Mouse (Mus musculus): Measurements from ENCODE around the gene Tshz2. TPM values are rescaled to one million over a fixed set of nuclear protein-coding genes. Genes with fewer than 3 reads are reported as not detected.
A peak's percentile ranks its signal among the peaks of the same experiment; 100 is the strongest.

Tshz2 gene
- polyA plus RNA-seq, 1 experiment = 16.1 TPM

- no peak for TF ChIP-seq CTCF (IDR thresholded peaks at IDR 0.05; ENCODE audit: borderline replicate concordance, insufficient read depth, low read depth, low read length)
- no peak for TF ChIP-seq POLR2A (IDR thresholded peaks at IDR 0.05; ENCODE audit: borderline replicate concordance, insufficient read depth, low read length)
- no peak for DNase-seq
- no peaks in the 10 kb centered on the region for H3K4me1 ChIP-seq (ENCODE audit: control insufficient read depth, insufficient read depth, low read length)
- H3K27me3 ChIP-seq (ENCODE audit: control insufficient read depth, insufficient read depth, low read length) = no peaks in the 10 kb centered on the region
- 18% methylated on average over 9 of the region's 9 CpGs for WGBS
- no peak overlapping the region for H3K27ac ChIP-seq (ENCODE audit: insufficient read depth, low read length)
- no peak overlapping the region for H3K4me3 ChIP-seq (replicated peaks; ENCODE audit: insufficient read depth, low read depth, low read length)
Measured at GRCm38 (mm10) chr2:169906396-169906795, 273.6 kb downstream of the Tshz2 start.

DNA sequence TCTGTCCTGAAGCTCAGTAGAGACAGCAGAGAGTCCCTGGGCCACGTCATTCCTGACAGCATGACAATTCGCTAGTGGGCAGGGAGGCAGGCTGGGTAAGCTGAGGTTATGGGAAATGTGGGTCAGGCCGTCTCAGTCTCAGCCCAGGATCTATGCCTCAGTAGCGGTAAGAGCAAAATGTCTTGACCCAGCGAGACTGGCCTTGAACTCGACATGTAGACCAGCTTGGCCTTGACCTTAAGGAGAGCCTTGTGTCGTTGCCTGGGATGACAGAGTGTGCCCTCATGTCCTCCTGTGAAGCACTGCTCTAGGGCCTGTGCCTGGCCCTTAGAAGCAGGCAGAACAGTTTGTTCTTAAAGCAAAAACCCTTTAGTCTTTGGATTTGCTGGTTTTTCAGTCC lies 275.2 kb downstream of the Tshz2 start:
- no peak for TF ChIP-seq CTCF (IDR thresholded peaks at IDR 0.05; ENCODE audit: borderline replicate concordance, insufficient read depth, low read depth, low read length)
- TF ChIP-seq POLR2A (IDR thresholded peaks at IDR 0.05; ENCODE audit: borderline replicate concordance, insufficient read depth, low read length) = no peak
- H3K4me3 ChIP-seq (replicated peaks; ENCODE audit: insufficient read depth, low read depth, low read length) = no peak overlapping the region

GRCm38 (mm10) chr2:169910606-169911005 lies 277.8 kb downstream of the Tshz2 start:
- DNase-seq = no peak
- Histone ChIP-seq H3K4me3 (replicated peaks; ENCODE audit: insufficient read depth, low read depth, low read length) (no peak overlapping the region), H3K27me3 (ENCODE audit: control insufficient read depth, insufficient read depth, low read length) (no peaks in the 10 kb centered on the region), H3K27ac (ENCODE audit: insufficient read depth, low read length) (no peak overlapping the region), H3K4me1 (ENCODE audit: control insufficient read depth, insufficient read depth, low read length) (no peaks in the 10 kb centered on the region)
- TF ChIP-seq CTCF (IDR thresholded peaks at IDR 0.05; ENCODE audit: borderline replicate concordance, insufficient read depth, low read depth, low read length) (no peak), POLR2A (IDR thresholded peaks at IDR 0.05; ENCODE audit: borderline replicate concordance, insufficient read depth, low read length) (no peak)
- WGBS = 80% methylated on average over 4 of the region's 4 CpGs

More for the DNA sequence above, 275.2 kb downstream of the Tshz2 start:
- no peak for DNase-seq
- Histone ChIP-seq H3K27ac (ENCODE audit: insufficient read depth, low read length) (no peak overlapping the region), H3K4me1 (ENCODE audit: control insufficient read depth, insufficient read depth, low read length) (no peaks in the 10 kb centered on the region), H3K27me3 (ENCODE audit: control insufficient read depth, insufficient read depth, low read length) (no peaks in the 10 kb centered on the region)
- 84% methylated on average over 7 of the region's 7 CpGs for WGBS

DNA sequence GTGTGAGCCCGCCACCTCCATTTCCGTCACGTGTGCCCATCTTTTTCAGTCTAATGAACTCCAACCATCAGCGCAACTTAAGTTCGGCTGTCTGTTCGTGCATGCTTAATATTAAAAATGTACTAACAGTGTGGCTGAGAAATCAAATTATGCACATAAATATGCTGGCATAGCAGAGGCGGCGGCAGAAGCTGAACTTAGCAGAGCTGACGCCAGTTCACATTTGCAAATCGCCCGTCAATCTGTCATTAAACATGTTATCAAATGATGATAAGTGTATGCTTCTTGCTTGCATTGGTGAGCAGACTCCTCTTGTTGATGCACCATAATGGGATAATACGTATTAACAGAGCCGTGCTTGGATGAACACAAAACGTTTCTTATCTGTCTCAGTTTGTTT lies 280.0 kb downstream of the Tshz2 start:
- TF ChIP-seq POLR2A (IDR thresholded peaks at IDR 0.05; ENCODE audit: borderline replicate concordance, insufficient read depth, low read length) = no peak
- no peak for TF ChIP-seq CTCF (IDR thresholded peaks at IDR 0.05; ENCODE audit: borderline replicate concordance, insufficient read depth, low read depth, low read length)
- H3K4me1 ChIP-seq (ENCODE audit: control insufficient read depth, insufficient read depth, low read length) = no peaks in the 10 kb centered on the region
- no peak overlapping the region for H3K27ac ChIP-seq (ENCODE audit: insufficient read depth, low read length)
- 80% methylated on average over 14 of the region's 14 CpGs for WGBS
- no peak overlapping the region for H3K4me3 ChIP-seq (replicated peaks; ENCODE audit: insufficient read depth, low read depth, low read length)
- H3K27me3 ChIP-seq (ENCODE audit: control insufficient read depth, insufficient read depth, low read length) = no peaks in the 10 kb centered on the region
- no peak for DNase-seq

- no peak for TF ChIP-seq CTCF (IDR thresholded peaks at IDR 0.05; ENCODE audit: borderline replicate concordance, insufficient read depth, low read depth, low read length)
- TF ChIP-seq POLR2A (IDR thresholded peaks at IDR 0.05; ENCODE audit: borderline replicate concordance, insufficient read depth, low read length) = no peak
- H3K4me1 ChIP-seq (ENCODE audit: control insufficient read depth, insufficient read depth, low read length) = no peaks in the 10 kb centered on the region
- no peak overlapping the region for H3K4me3 ChIP-seq (replicated peaks; ENCODE audit: insufficient read depth, low read depth, low read length)
- H3K27ac ChIP-seq (ENCODE audit: insufficient read depth, low read length) = no peak overlapping the region
- WGBS = 69% methylated on average over 8 of the region's 8 CpGs
- H3K27me3 ChIP-seq (ENCODE audit: control insufficient read depth, insufficient read depth, low read length) = no peaks in the 10 kb centered on the region
- no peak for DNase-seq
Measured at GRCm38 (mm10) chr2:169914903-169915302, 282.1 kb downstream of the Tshz2 start.

- WGBS = 88% methylated on average over 13 of the region's 13 CpGs
- no peak overlapping the region for H3K27ac ChIP-seq (ENCODE audit: insufficient read depth, low read length)
- H3K27me3 ChIP-seq (ENCODE audit: control insufficient read depth, insufficient read depth, low read length) = no peaks in the 10 kb centered on the region
- TF ChIP-seq POLR2A (IDR thresholded peaks at IDR 0.05; ENCODE audit: borderline replicate concordance, insufficient read depth, low read length) (no peak), CTCF (IDR thresholded peaks at IDR 0.05; ENCODE audit: borderline replicate concordance, insufficient read depth, low read depth, low read length) (no peak)
- no peak for DNase-seq
- H3K4me3 ChIP-seq (replicated peaks; ENCODE audit: insufficient read depth, low read depth, low read length) = no peak overlapping the region
- H3K4me1 ChIP-seq (ENCODE audit: control insufficient read depth, insufficient read depth, low read length) = no peaks in the 10 kb centered on the region
Measured at GRCm38 (mm10) chr2:169915326-169915725, 282.5 kb downstream of the Tshz2 start.

GRCm38 (mm10) chr2:169919111-169919695 lies 286.4 kb downstream of the Tshz2 start:
- WGBS = 90% methylated on average over 3 of the region's 3 CpGs
- no peaks in the 10 kb centered on the region; the same call in 1 of the 2 replicates for H3K27me3 ChIP-seq (ENCODE audit: control insufficient read depth, insufficient read depth, low read length)
- DNase-seq = no peak
- no peak overlapping the region for H3K4me3 ChIP-seq (replicated peaks; ENCODE audit: insufficient read depth, low read depth, low read length)
- no peak for TF ChIP-seq POLR2A (IDR thresholded peaks at IDR 0.05; ENCODE audit: borderline replicate concordance, insufficient read depth, low read length)
- TF ChIP-seq CTCF (IDR thresholded peaks at IDR 0.05; ENCODE audit: borderline replicate concordance, insufficient read depth, low read depth, low read length) = no peak
- H3K27ac ChIP-seq (ENCODE audit: insufficient read depth, low read length) = no peak overlapping the region
- H3K4me1 ChIP-seq (ENCODE audit: control insufficient read depth, insufficient read depth, low read length) = no peaks in the 10 kb centered on the region

DNA sequence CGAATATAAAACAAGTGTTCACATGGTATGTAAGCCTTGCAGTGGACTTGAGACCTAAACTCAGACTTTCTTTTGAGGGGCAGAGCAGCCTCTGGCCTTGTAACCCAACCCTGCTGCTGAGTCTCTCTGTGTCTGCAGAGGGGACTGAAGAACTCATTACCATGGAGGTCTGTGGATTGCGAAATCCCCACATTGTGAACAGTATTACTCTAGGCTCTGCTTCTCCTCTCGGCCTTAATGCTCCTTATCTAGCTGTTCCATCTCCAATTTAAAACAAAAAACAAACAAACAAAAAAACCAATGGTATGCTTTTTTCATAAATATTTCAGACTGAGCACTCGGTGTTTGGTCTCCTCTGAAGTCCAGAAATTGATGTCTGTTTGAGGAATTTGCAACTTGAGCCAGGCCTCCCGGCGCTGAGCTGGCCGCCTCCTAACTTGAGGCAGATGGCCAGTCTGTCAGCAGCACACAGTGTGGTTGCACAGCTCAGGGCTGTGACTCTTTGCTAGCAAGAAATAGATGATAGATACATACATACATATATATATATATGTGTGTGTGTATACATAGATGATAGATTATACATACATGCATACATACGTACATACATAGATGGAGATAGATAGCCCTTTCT lies 291.5 kb downstream of the Tshz2 start:
- H3K4me3 ChIP-seq (replicated peaks; ENCODE audit: insufficient read depth, low read depth, low read length) = no peak overlapping the region
- WGBS = 46% methylated on average over 8 of the region's 8 CpGs
- no peak for TF ChIP-seq POLR2A (IDR thresholded peaks at IDR 0.05; ENCODE audit: borderline replicate concordance, insufficient read depth, low read length)
- no peak for TF ChIP-seq CTCF (IDR thresholded peaks at IDR 0.05; ENCODE audit: borderline replicate concordance, insufficient read depth, low read depth, low read length)

More for the DNA sequence above, 291.5 kb downstream of the Tshz2 start:
- no peak overlapping the region for H3K27ac ChIP-seq (ENCODE audit: insufficient read depth, low read length)
- no peaks in the 10 kb centered on the region; the same call in 1 of the 2 replicates for H3K27me3 ChIP-seq (ENCODE audit: control insufficient read depth, insufficient read depth, low read length)
- DNase-seq = peak in 1 of 2 experiments; percentile 12
- H3K4me1 ChIP-seq (ENCODE audit: control insufficient read depth, insufficient read depth, low read length) = no peaks in the 10 kb centered on the region; the same call in 1 of the 2 replicates
